Mouse (Mus musculus) midbrain, embryonic 15.5 days (tissue): Measurements from ENCODE around the gene Zkscan2. TPM values are rescaled to one million over a fixed set of nuclear protein-coding genes. Genes with fewer than 3 reads are reported as not detected.

Experiments
- ATAC-seq: fragments of 200-750 bp; cut with Nextera tagmentation; replicated peaks from 2 replicates; pipeline ENCODE4 v1.8.0; 2017; ENCODE audit warnings: moderate TSS enrichment
- H3K27ac ChIP-seq: fragments of 300-500 bp; sonication (generic); 2 replicates; pipeline ENCODE4 v1.5.1; 2015; ENCODE audit warnings: mild to moderate bottlenecking, inconsistent platforms
- H3K27me3 ChIP-seq: fragments of 300-500 bp; sonication (generic); replicated peaks from 2 replicates; pipeline ENCODE4 v1.6.1; 2015; ENCODE audit warnings: inconsistent platforms
- H3K36me3 ChIP-seq: fragments of 300-500 bp; sonication (generic); replicated peaks from 2 replicates; pipeline ENCODE4 v1.6.1; 2015; ENCODE audit warnings: inconsistent platforms
- H3K4me1 ChIP-seq: fragments of 300-500 bp; sonication (generic); 2 replicates; pipeline ENCODE4 v1.6.1; 2015; ENCODE audit warnings: inconsistent platforms
- H3K4me2 ChIP-seq: fragments of 300-500 bp; sonication (generic); 2 replicates; pipeline ENCODE4 v1.6.1; 2015; ENCODE audit warnings: inconsistent platforms, mild to moderate bottlenecking, moderate library complexity
- H3K4me3 ChIP-seq: fragments of 300-500 bp; sonication (generic); 2 replicates; pipeline ENCODE4 v1.5.1; 2015; ENCODE audit warnings: mild to moderate bottlenecking, inconsistent platforms
- H3K9ac ChIP-seq: fragments of 300-500 bp; sonication (generic); 2 replicates; pipeline ENCODE4 v1.6.1; 2015; ENCODE audit warnings: mild to moderate bottlenecking, inconsistent platforms
- H3K9me3 ChIP-seq: fragments of 300-500 bp; sonication (generic); 2 replicates; pipeline ENCODE4 v1.6.1; 2016; ENCODE audit warnings: inconsistent platforms
- WGBS: fragments of 180-500 bp; shearing (Covaris S2); methylation state at CpG from one replicate; pipeline ENCODE4 v1.1.7; 2015; ENCODE audit warnings: mixed read lengths; 5-methylcytosine and 5-hydroxymethylcytosine counted together
- polyA plus RNA-seq: library from polyadenylated mRNA; unstranded; fragments of >200 nt; fragmentation: Nextera tagmentation; extraction: Ambion mirVana; gene quantifications from 2 replicates; pipeline ENCODE4 v1.2.1, GENCODE M21; 2015

The Zkscan2 gene
- polyA plus RNA-seq, 1 experiment from 2014 or later: 16.2 TPM

GRCm38 (mm10) chr7:123462070-123462501, 38.2 kb downstream of the Zkscan2 start, which contains the start of gene Aqp8:
TSS of gene Aqp8 (plus strand) at chr7:123462291.
- no peaks in the 10 kb centered on the region for H3K27me3 ChIP-seq
- 78% methylated on average over 9 of the region's 9 CpGs for WGBS
- no peak for ATAC-seq

GRCm38 (mm10) chr7:123461316-123461715, 38.9 kb downstream of the Zkscan2 start:
- 72% methylated on average over 4 of the region's 4 CpGs for WGBS
- no peaks in the 10 kb centered on the region for H3K27me3 ChIP-seq

More at GRCm38 (mm10) chr7:123462070-123462501, 38.2 kb downstream of the Zkscan2 start, which contains the start of gene Aqp8:
- Histone ChIP-seq H3K9ac (no peak within 1 kb of the TSS), H3K36me3 (no peaks in the 10 kb centered on the region), H3K4me3 (no peak within 1 kb of the TSS), H3K27ac (no peak within 1 kb of the TSS), H3K9me3 (no peaks in the 10 kb centered on the region), H3K4me2 (no peak within 1 kb of the TSS), H3K4me1 (no peaks in the 10 kb centered on the region)

GRCm38 (mm10) chr7:123459247-123459646, 41.0 kb downstream of the Zkscan2 start:
- whole genome bisulfite sequencing: 82% methylated on average over 4 of the region's 4 CpGs
- no peak overlapping the region for H3K4me2 ChIP-seq
- no peaks in the 10 kb centered on the region for H3K4me1 ChIP-seq
- no peak overlapping the region for H3K4me3 ChIP-seq
- no peaks in the 10 kb centered on the region for H3K9me3 ChIP-seq
- no peak overlapping the region for H3K9ac ChIP-seq
- no peaks in the 10 kb centered on the region for H3K27me3 ChIP-seq
- H3K27ac ChIP-seq: no peak overlapping the region
- H3K36me3 ChIP-seq: no peaks in the 10 kb centered on the region
- no peak for ATAC-seq

More at GRCm38 (mm10) chr7:123461316-123461715, 38.9 kb downstream of the Zkscan2 start:
- no peak overlapping the region for H3K4me2 ChIP-seq
- no peaks in the 10 kb centered on the region for H3K4me1 ChIP-seq
- H3K4me3 ChIP-seq: no peak overlapping the region
- no peaks in the 10 kb centered on the region for H3K9me3 ChIP-seq
- ATAC-seq: no peak
- no peaks in the 10 kb centered on the region for H3K36me3 ChIP-seq
- no peak overlapping the region for H3K9ac ChIP-seq
- H3K27ac ChIP-seq: no peak overlapping the region

GRCm38 (mm10) chr7:123458309-123458708, 41.9 kb downstream of the Zkscan2 start:
- Histone ChIP-seq H3K9me3 (no peaks in the 10 kb centered on the region), H3K4me1 (no peaks in the 10 kb centered on the region), H3K27me3 (no peaks in the 10 kb centered on the region), H3K4me2 (no peak overlapping the region), H3K27ac (no peak overlapping the region), H3K36me3 (no peaks in the 10 kb centered on the region), H3K9ac (no peak overlapping the region), H3K4me3 (no peak overlapping the region)
- WGBS: 95% methylated on average over 4 of the region's 4 CpGs
- ATAC-seq: no peak

- H3K36me3 ChIP-seq: no peaks in the 10 kb centered on the region
- no peaks in the 10 kb centered on the region for H3K4me1 ChIP-seq
- H3K27ac ChIP-seq: no peak overlapping the region
- H3K9me3 ChIP-seq: no peaks in the 10 kb centered on the region
- H3K27me3 ChIP-seq: no peaks in the 10 kb centered on the region
- H3K4me2 ChIP-seq: no peak overlapping the region
- no peak overlapping the region for H3K9ac ChIP-seq
- no peak for ATAC-seq
- WGBS: 93% methylated on average over 3 of the region's 3 CpGs
- H3K4me3 ChIP-seq: no peak overlapping the region
Measured at GRCm38 (mm10) chr7:123455088-123455487, 45.2 kb downstream of the Zkscan2 start.

- no peak overlapping the region for H3K4me3 ChIP-seq
- no peak overlapping the region for H3K9ac ChIP-seq
- 89% methylated on average over 8 of the region's 8 CpGs for WGBS
- ATAC-seq: no peak
- H3K9me3 ChIP-seq: no peaks in the 10 kb centered on the region
- H3K36me3 ChIP-seq: no peaks in the 10 kb centered on the region
- H3K4me2 ChIP-seq: no peak overlapping the region
- no peak overlapping the region for H3K27ac ChIP-seq
- H3K4me1 ChIP-seq: no peaks in the 10 kb centered on the region
- no peaks in the 10 kb centered on the region for H3K27me3 ChIP-seq
Measured at GRCm38 (mm10) chr7:123453066-123453465, 47.2 kb downstream of the Zkscan2 start.

- Histone ChIP-seq H3K27ac (no peak overlapping the region), H3K36me3 (no peaks in the 10 kb centered on the region), H3K4me1 (no peaks in the 10 kb centered on the region), H3K9me3 (no peaks in the 10 kb centered on the region), H3K27me3 (no peaks in the 10 kb centered on the region), H3K4me2 (no peak overlapping the region), H3K4me3 (no peak overlapping the region), H3K9ac (no peak overlapping the region)
- no peak for ATAC-seq
- WGBS: 79% methylated on average over 6 of the region's 6 CpGs
Measured at GRCm38 (mm10) chr7:123452551-123452950, 47.7 kb downstream of the Zkscan2 start.

- H3K4me1 ChIP-seq: no peaks in the 10 kb centered on the region
- H3K9ac ChIP-seq: no peak overlapping the region
- no peaks in the 10 kb centered on the region for H3K9me3 ChIP-seq
- no peak overlapping the region for H3K4me2 ChIP-seq
- H3K36me3 ChIP-seq: no peaks in the 10 kb centered on the region
- no peak for ATAC-seq
- 87% methylated on average over 2 of the region's 2 CpGs for WGBS
- no peak overlapping the region for H3K4me3 ChIP-seq
- no peaks in the 10 kb centered on the region for H3K27me3 ChIP-seq
- no peak overlapping the region for H3K27ac ChIP-seq
Measured at GRCm38 (mm10) chr7:123450515-123450914, 49.7 kb downstream of the Zkscan2 start.

GRCm38 (mm10) chr7:123449676-123450075, 50.6 kb downstream of the Zkscan2 start:
- no peak overlapping the region for H3K4me2 ChIP-seq
- ATAC-seq: no peak
- no peak overlapping the region for H3K27ac ChIP-seq
- no peaks in the 10 kb centered on the region for H3K9me3 ChIP-seq
- H3K4me3 ChIP-seq: no peak overlapping the region
- H3K27me3 ChIP-seq: no peaks in the 10 kb centered on the region
- 71% methylated on average over 10 of the region's 10 CpGs for WGBS
- H3K36me3 ChIP-seq: no peaks in the 10 kb centered on the region
- H3K9ac ChIP-seq: no peak overlapping the region
- H3K4me1 ChIP-seq: no peaks in the 10 kb centered on the region

GRCm38 (mm10) chr7:123448794-123449193, 51.5 kb downstream of the Zkscan2 start:
- Histone ChIP-seq H3K4me1 (no peaks in the 10 kb centered on the region), H3K27me3 (no peaks in the 10 kb centered on the region), H3K4me3 (no peak overlapping the region), H3K4me2 (no peak overlapping the region), H3K9me3 (no peaks in the 10 kb centered on the region), H3K9ac (no peak overlapping the region), H3K27ac (no peak overlapping the region), H3K36me3 (no peaks in the 10 kb centered on the region)
- 93% methylated on average over 2 of the region's 2 CpGs for WGBS
- ATAC-seq: no peak

GRCm38 (mm10) chr7:123442079-123442478, 58.2 kb downstream of the Zkscan2 start:
- no peak for ATAC-seq
- WGBS: 86% methylated on average over 1 of the region's 1 CpGs
- no peaks in the 10 kb centered on the region for H3K4me1 ChIP-seq
- no peaks in the 10 kb centered on the region for H3K36me3 ChIP-seq
- H3K9ac ChIP-seq: no peak overlapping the region
- H3K4me3 ChIP-seq: no peak overlapping the region
- H3K9me3 ChIP-seq: no peaks in the 10 kb centered on the region
- no peaks in the 10 kb centered on the region for H3K27me3 ChIP-seq
- H3K4me2 ChIP-seq: no peak overlapping the region
- H3K27ac ChIP-seq: no peak overlapping the region

GRCm38 (mm10) chr7:123431206-123431605, 69.0 kb downstream of the Zkscan2 start:
- Histone ChIP-seq H3K4me2 (no peak overlapping the region), H3K9me3 (no peaks in the 10 kb centered on the region), H3K27me3 (no peaks in the 10 kb centered on the region), H3K27ac (no peak overlapping the region), H3K36me3 (no peaks in the 10 kb centered on the region; the same call in 1 of the 2 replicates), H3K4me1 (no peaks in the 10 kb centered on the region), H3K9ac (no peak overlapping the region), H3K4me3 (no peak overlapping the region)
- no peak for ATAC-seq
- WGBS: 65% methylated on average over 4 of the region's 4 CpGs

GRCm38 (mm10) chr7:123430411-123430705, 69.9 kb downstream of the Zkscan2 start:
- H3K9me3 ChIP-seq: no peaks in the 10 kb centered on the region
- H3K27me3 ChIP-seq: no peaks in the 10 kb centered on the region
- H3K4me2 ChIP-seq: no peak overlapping the region
- H3K4me3 ChIP-seq: no peak overlapping the region
- ATAC-seq: no peak
- H3K4me1 ChIP-seq: no peaks in the 10 kb centered on the region
- 83% methylated on average over 4 of the region's 4 CpGs for WGBS
- no peak overlapping the region for H3K9ac ChIP-seq
- H3K27ac ChIP-seq: no peak overlapping the region
- peaks cover 4% of the 10 kb centered on the region; the same call in 1 of the 2 replicates for H3K36me3 ChIP-seq
